Mouse (Mus musculus) midbrain, embryonic 16.5 days (tissue): ENCODE measurements around the gene Vamp2. TPM values are rescaled to one million over a fixed set of nuclear protein-coding genes. Genes with fewer than 3 reads are reported as not detected.
"Not testable (repeated sequence)": the region's sequence is repeated elsewhere in the genome, so short reads cannot be mapped to it uniquely, and the experiment has no call there.

ENCODE experiments used
- ATAC-seq: fragments of 200-750 bp; cut with Nextera tagmentation; 2 replicates; pipeline ENCODE4 v1.8.0; 2017; ENCODE audit warnings: moderate TSS enrichment
- H3K27ac ChIP-seq: fragments of 300-500 bp; sonication (generic); 2 replicates; pipeline ENCODE4 v1.5.1; 2014; ENCODE audit warnings: mild to moderate bottlenecking, low read length, mixed read lengths
- H3K27me3 ChIP-seq: fragments of 300-500 bp; sonication (generic); 2 replicates; pipeline ENCODE4 v1.6.1; 2014; ENCODE audit warnings: low read depth, low read length, mixed read lengths; ENCODE audit not compliant: control insufficient read depth, insufficient read depth
- H3K36me3 ChIP-seq: fragments of 300-500 bp; sonication (generic); 2 replicates; pipeline ENCODE4 v1.6.1; 2014; ENCODE audit warnings: mild to moderate bottlenecking, low read length, moderate library complexity, mixed read lengths; ENCODE audit not compliant: control insufficient read depth, insufficient read depth
- H3K4me1 ChIP-seq: fragments of 300-500 bp; sonication (generic); 2 replicates; pipeline ENCODE4 v1.6.1; 2014; ENCODE audit warnings: mild to moderate bottlenecking, low read length, mixed read lengths; ENCODE audit not compliant: control insufficient read depth, insufficient read depth
- H3K4me2 ChIP-seq: fragments of 300-500 bp; sonication (generic); 2 replicates; pipeline ENCODE4 v1.6.1; 2014; ENCODE audit warnings: mild to moderate bottlenecking, low read length, mixed read lengths
- H3K4me3 ChIP-seq: fragments of 300-500 bp; sonication (generic); 2 replicates; pipeline ENCODE4 v1.5.1; 2014; ENCODE audit warnings: low read depth, mild to moderate bottlenecking, low read length, moderate library complexity, mixed read lengths
- H3K9ac ChIP-seq: fragments of 300-500 bp; sonication (generic); 2 replicates; pipeline ENCODE4 v1.6.1; 2014; ENCODE audit warnings: low read depth, low read length, mixed read lengths
- H3K9me3 ChIP-seq: fragments of 300-500 bp; sonication (generic); replicated peaks from 2 replicates; pipeline ENCODE4 v1.6.1; 2014; ENCODE audit warnings: mild to moderate bottlenecking, low read length, mixed read lengths; ENCODE audit not compliant: control insufficient read depth, poor library complexity, severe bottlenecking
- WGBS: fragments of 180-500 bp; shearing (Covaris S2); extraction: QIAGEN DNeasy Blood & Tissue Kit; methylation state at CpG from one replicate; pipeline ENCODE4 v1.1.7; 2014; 5-methylcytosine and 5-hydroxymethylcytosine counted together
- polyA plus RNA-seq: library from polyadenylated mRNA; unstranded; fragments of >200 nt; fragmentation: Nextera tagmentation; extraction: Ambion mirVana; gene quantifications from 2 replicates; pipeline ENCODE4 v1.2.1, GENCODE M21; 2015

Gene Vamp2
- polyA plus RNA-seq, 1 experiment from 2014 or later = 438 TPM

DNA sequence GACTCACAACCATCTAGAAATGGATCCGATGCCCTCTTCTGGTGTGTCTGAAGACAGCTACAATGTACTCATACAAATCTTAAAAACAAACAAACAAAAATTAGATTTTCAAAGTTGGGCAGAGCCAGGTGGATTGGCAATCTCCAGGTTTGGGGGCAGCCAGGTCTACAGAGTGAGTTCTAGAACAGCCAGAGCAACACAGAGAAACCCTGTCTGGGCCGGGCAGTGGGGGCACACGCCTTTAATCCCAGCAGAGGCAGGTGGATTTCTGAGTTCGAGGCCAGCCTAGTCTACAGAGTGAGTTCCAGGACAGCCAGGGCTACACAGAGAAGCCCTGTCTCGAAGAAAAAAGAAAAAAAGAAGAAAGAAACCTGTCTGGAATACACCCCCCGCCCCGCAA lies 5.6 kb downstream of the Vamp2 start:
- not testable (repeated sequence) for H3K36me3 ChIP-seq, H3K9me3 ChIP-seq, H3K4me3 ChIP-seq, ATAC-seq, H3K4me2 ChIP-seq, H3K27me3 ChIP-seq, H3K9ac ChIP-seq
- Histone ChIP-seq H3K27ac (peak overlapping the region; percentile 75; the same call in 1 of the 2 replicates), H3K4me1 (peaks cover 56% of the 10 kb centered on the region)
- WGBS = 85% methylated on average over 7 of the region's 7 CpGs

DNA sequence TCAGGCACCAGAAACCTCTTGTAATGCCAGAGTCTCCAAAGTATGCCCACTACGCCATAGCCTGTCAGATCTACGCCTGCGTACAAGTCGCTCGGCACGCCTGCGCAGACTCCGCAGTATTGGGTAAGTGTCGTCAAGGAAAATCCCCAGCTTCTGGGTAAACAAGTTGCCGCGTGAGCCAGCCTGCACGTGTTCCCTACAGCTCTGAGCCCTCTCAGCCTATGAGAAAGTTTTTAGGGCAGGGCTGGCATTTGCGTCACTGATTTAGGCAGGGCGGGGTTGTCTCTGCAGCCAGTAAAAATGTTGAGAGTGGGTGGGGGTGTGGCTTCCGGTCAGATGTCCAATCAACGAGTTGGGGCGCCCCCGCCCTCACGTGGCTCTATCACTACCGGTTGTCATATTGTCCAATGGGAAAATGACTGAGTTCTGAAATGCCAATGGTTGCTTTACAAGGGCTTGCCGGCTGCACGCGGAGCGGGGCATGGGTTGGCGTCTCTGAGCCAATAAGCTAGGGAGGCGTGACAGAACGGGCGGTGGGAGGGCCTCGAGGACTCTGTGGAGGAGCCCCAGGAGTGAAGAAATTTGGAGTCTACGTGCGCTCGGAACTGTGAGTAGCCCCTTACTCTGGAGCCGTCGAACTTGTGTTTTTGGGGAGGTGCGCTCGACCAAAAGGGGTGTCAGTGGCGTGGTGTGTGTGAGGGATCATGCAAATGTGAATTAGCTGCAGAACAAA lies 6.6 kb downstream of the Vamp2 start, which contains the start of gene Per1:
Per1 (plus strand) TSS at position 521 of the 733 bp plus-strand sequence.
- peak within 1 kb of the TSS; percentile 49 for H3K9ac ChIP-seq
- WGBS = under 1% methylated on average over 37 of the region's 37 CpGs
- H3K9me3 ChIP-seq = no peaks in the 10 kb centered on the region
- no peaks in the 10 kb centered on the region for H3K27me3 ChIP-seq
- peak within 1 kb of the TSS; percentile 46 for H3K4me3 ChIP-seq
- H3K4me1 ChIP-seq = peaks cover 56% of the 10 kb centered on the region
- ATAC-seq = peak; percentile 94
- H3K27ac ChIP-seq = peak within 1 kb of the TSS; percentile 77
- peak within 1 kb of the TSS; percentile 82 for H3K4me2 ChIP-seq
- peaks cover 7% of the 10 kb centered on the region; the same call in 1 of the 2 replicates for H3K36me3 ChIP-seq

DNA sequence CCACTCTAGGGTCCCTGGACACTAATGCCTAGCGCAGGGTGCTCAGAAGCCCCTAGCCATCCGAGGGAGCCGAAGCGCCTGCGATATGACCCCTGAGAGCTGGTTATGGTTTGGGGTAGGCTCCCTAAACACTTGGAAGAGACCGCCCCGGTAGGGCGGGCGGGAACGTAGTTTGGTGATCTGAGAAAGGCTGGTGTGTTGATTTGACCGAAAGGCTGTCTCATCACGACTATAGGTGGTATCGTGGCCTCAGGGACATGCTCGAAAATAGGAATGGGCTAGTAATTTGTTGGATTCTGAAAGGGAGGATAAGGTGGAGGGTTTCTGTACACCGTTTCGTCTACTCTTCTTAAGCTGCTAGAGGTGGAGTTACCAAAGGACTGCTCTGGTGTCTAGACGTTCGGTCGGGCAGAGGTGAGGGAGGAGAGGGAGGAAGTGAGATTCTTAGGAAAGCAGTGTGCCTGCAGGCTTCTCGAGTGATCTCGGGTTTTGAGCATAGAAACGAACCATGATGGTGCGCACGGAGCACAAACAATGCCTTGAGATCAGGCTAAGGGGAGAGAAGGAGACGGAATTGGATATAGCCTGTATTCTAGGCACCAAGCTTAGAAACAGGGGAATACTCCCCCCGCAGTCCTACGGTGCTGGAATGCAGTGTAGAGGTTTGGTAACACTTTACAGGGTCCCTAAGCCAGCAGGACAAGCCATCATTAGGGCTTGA lies 7.4 kb downstream of the Vamp2 start:
- peak overlapping the region; percentile 77 for H3K27ac ChIP-seq
- H3K9me3 ChIP-seq = no peaks in the 10 kb centered on the region
- no peaks in the 10 kb centered on the region for H3K27me3 ChIP-seq
- H3K4me1 ChIP-seq = peaks cover 54% of the 10 kb centered on the region
- peaks cover 6% of the 10 kb centered on the region; the same call in 1 of the 2 replicates for H3K36me3 ChIP-seq
- peak overlapping the region; percentile 49 for H3K9ac ChIP-seq
- WGBS = 4% methylated on average over 27 of the region's 27 CpGs
- peak overlapping the region; percentile 82 for H3K4me2 ChIP-seq
- peak overlapping the region; percentile 46 for H3K4me3 ChIP-seq
- no peak for ATAC-seq

DNA sequence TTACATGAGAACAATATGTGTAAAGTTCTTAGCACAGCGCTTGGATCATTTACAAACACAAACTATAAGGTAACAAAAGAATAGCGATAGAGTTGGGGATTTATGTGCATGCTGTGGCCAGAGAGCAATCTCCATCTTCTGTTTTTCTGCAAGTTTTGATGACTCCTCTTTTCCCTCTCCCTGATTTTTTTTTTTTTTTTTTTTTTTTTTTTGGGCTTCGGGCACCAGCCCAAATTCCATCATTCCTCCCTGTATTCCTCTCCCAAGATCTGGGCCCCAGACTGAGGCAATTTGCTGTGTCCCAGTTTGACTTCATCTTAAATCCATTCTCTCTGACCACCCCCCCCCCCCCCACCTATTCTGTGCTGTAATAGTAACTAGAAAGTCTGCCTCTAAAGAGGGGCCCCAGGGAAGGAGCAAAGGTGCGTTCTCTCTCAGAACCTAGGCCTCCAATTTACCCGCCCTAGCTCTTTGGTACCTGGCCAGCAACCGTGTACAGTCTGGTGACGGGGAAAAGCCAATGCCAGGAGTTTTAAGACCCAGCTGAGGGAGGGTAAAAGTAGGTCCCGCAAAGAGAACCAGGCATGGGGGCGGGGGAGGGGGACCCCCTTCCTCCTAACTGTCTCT lies 8.2 kb downstream of the Vamp2 start:
- Histone ChIP-seq H3K4me2 (peak overlapping the region; percentile 82), H3K9ac (peak overlapping the region; percentile 47), H3K36me3 (peaks cover 4% of the 10 kb centered on the region; the same call in 1 of the 2 replicates), H3K4me3 (peak overlapping the region; percentile 46), H3K4me1 (peaks cover 52% of the 10 kb centered on the region), H3K27me3 (no peaks in the 10 kb centered on the region), H3K27ac (peak overlapping the region; percentile 44), H3K9me3 (no peaks in the 10 kb centered on the region)
- whole genome bisulfite sequencing = 14% methylated on average over 9 of the region's 9 CpGs
- ATAC-seq = no peak

DNA sequence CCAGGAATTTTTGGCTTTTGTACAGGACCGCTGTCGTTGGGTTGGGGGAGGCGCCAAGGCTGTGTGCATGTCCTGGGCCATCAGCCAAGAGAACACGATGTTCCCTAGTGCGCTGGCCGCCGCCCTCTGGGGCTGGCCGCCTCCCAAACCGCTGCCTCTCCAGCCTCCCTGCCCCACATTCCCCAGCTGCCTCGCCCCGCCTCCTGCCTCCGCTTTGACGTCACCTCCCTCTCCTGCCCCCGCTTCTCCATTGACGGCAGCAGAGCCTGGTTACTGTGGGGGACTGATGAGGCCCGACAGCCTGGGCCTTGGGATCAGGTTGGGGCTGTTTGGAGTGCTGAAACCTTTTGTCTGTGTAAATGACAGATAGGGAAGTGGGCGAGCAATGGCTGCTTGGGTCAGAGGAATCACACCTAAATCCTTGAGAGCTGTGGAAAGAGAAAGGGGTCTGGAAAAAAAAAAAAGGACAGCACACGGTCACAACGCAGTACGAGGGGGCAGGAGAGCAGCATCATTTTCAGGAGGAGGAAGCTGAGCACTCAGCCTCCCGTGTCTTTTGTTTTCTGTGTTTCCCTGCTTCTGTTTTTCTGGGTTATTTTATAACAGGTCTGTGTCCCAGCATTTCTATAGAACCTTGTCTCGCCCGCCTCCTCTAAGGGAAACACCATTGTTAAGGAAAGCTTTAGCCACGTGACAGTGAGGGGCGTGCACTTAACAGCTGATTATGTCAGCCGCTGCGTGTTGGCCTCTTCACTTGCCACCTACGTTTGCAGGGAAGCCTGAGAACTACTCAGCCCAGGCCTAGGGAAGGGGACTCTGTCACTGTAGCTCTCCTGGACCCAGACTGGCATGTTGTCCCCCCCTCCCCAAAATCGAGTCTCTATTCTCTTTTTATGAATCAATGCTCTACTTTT lies 9.0 kb downstream of the Vamp2 start:
- Histone ChIP-seq H3K4me2 (peak overlapping the region; percentile 56), H3K27ac (peak overlapping the region; percentile 44), H3K4me3 (peak overlapping the region; percentile 28), H3K36me3 (peaks cover 9% of the 10 kb centered on the region), H3K9ac (peak overlapping the region; percentile 47), H3K27me3 (no peaks in the 10 kb centered on the region), H3K4me1 (peaks cover 50% of the 10 kb centered on the region), H3K9me3 (no peaks in the 10 kb centered on the region)
- 2% methylated on average over 28 of the region's 29 CpGs for WGBS
- no peak for ATAC-seq

DNA sequence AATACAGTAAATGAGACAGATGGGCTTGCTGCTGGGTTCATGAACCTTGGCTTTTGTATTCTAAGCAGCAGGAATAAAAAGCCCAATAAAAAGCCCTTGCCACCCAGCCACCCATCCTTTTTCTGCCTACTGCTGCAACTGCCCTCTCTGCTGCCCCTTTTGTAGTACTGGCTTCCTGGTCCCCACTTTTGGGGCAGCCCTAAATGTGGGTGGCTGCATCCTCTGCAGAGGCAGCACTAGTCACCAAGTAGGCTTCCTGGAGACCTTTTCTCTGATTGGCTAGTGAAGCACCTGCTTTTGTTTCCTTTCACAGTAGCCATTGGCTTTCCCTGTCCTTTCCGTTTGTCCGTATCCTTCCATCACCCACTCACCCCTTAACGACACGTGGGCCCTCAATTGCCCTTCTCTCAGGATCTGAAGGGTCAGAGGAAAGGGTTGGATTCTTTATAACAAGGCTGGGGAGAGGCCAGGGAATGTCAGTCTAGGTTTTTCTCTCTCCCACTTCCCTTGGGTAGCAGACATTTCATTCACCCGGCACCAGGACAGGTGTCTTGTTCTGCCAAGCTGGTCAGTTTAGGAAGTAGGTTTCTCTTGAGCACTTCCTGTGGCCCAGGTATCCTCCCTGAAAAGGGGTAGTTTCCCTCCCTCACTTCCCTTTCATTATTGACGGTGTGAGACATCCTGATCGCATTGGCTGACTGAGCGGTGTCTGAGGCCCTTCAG lies 9.9 kb downstream of the Vamp2 start:
- ATAC-seq = no peak
- H3K9ac ChIP-seq = peak overlapping the region; percentile 65
- peak overlapping the region; percentile 59 for H3K4me3 ChIP-seq
- H3K27me3 ChIP-seq = no peaks in the 10 kb centered on the region
- H3K9me3 ChIP-seq = no peaks in the 10 kb centered on the region
- peak overlapping the region; percentile 97 for H3K4me2 ChIP-seq
- peak overlapping the region; percentile 71 for H3K27ac ChIP-seq
- peaks cover 18% of the 10 kb centered on the region for H3K36me3 ChIP-seq
- peaks cover 50% of the 10 kb centered on the region for H3K4me1 ChIP-seq
- 18% methylated on average over 8 of the region's 8 CpGs for WGBS

DNA sequence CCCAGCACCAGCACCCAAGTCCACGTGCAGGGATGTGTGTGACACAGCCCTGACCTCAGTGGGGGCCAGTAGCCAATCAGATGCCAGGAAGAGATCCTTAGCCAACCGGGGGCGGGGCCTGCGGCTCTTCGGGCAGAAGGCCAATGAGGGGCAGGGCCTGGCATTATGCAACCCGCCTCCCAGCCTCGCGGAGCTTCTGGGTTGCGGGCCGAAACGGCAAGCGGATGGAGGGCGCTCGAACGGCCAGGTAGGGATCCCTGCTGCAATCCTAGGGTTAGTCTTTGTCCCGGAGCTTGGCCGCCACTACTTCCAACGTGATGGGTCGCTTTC lies 10.4 kb downstream of the Vamp2 start:
- H3K4me1 ChIP-seq = peaks cover 50% of the 10 kb centered on the region
- H3K9me3 ChIP-seq = no peaks in the 10 kb centered on the region
- H3K4me3 ChIP-seq = peak overlapping the region; percentile 59
- H3K27ac ChIP-seq = peak overlapping the region; percentile 71
- H3K36me3 ChIP-seq = peaks cover 22% of the 10 kb centered on the region
- H3K4me2 ChIP-seq = peak overlapping the region; percentile 97
- ATAC-seq = no peak
- no peaks in the 10 kb centered on the region for H3K27me3 ChIP-seq
- H3K9ac ChIP-seq = peak overlapping the region; percentile 65
- 0% methylated on average over 19 of the region's 19 CpGs for WGBS
